Mouse (Mus musculus) heart, embryonic 12.5 days (tissue): ENCODE results near the gene Ssna1. TPM values are rescaled to one million over a fixed set of nuclear protein-coding genes. Genes with fewer than 3 reads are reported as not detected.
A peak's percentile ranks its signal among the peaks of the same experiment; 100 is the strongest.
"Not testable (repeated sequence)": the region's sequence is repeated elsewhere in the genome, so short reads cannot be mapped to it uniquely, and the experiment has no call there.

Source experiments
- ATAC-seq: fragments of 200-750 bp; cut with Nextera tagmentation; 2 replicates; pipeline ENCODE4 v1.8.0; 2017; ENCODE audit warnings: moderate TSS enrichment, moderate library complexity; ENCODE audit not compliant: insufficient number of reproducible peaks, low FRiP score
- H3K27ac ChIP-seq: fragments of 300-500 bp; sonication (generic); 2 replicates; pipeline ENCODE4 v1.5.1; 2016; ENCODE audit warnings: mild to moderate bottlenecking, moderate library complexity; ENCODE audit not compliant: poor library complexity, severe bottlenecking
- H3K27me3 ChIP-seq: fragments of 300-500 bp; sonication (generic); replicated peaks from 2 replicates; pipeline ENCODE4 v1.6.1; 2016; ENCODE audit warnings: mild to moderate bottlenecking, moderate library complexity
- H3K36me3 ChIP-seq: fragments of 300-500 bp; sonication (generic); 2 replicates; pipeline ENCODE4 v1.6.1; 2016; ENCODE audit warnings: mild to moderate bottlenecking, moderate library complexity
- H3K4me1 ChIP-seq: fragments of 300-500 bp; sonication (generic); replicated peaks from 2 replicates; pipeline ENCODE4 v1.6.1; 2016; ENCODE audit warnings: mild to moderate bottlenecking
- H3K4me2 ChIP-seq: fragments of 300-500 bp; sonication (generic); 2 replicates; pipeline ENCODE4 v1.6.1; 2016; ENCODE audit warnings: mild to moderate bottlenecking, moderate library complexity
- H3K4me3 ChIP-seq: fragments of 300-500 bp; sonication (generic); 2 replicates; pipeline ENCODE4 v1.5.1; 2016; ENCODE audit warnings: mild to moderate bottlenecking
- H3K9ac ChIP-seq: fragments of 300-500 bp; sonication (generic); 2 replicates; pipeline ENCODE4 v1.6.1; 2016; ENCODE audit warnings: mild to moderate bottlenecking, moderate library complexity
- H3K9me3 ChIP-seq: fragments of 300-500 bp; sonication (generic); replicated peaks from 2 replicates; pipeline ENCODE4 v1.6.1; 2016; ENCODE audit warnings: mild to moderate bottlenecking, moderate library complexity
- WGBS: fragments of 180-500 bp; shearing (Covaris S2); methylation state at CpG from one replicate; pipeline ENCODE4 v1.1.7; 2016; 5-methylcytosine and 5-hydroxymethylcytosine counted together
- polyA plus RNA-seq: library from polyadenylated mRNA; unstranded; fragments of >200 nt; fragmentation: Nextera tagmentation; extraction: Ambion mirVana; gene quantifications from 2 replicates; pipeline ENCODE4 v1.2.1, GENCODE M21; 2016

Gene Ssna1
- polyA plus RNA-seq, 1 experiment from 2014 or later: 133 TPM

DNA sequence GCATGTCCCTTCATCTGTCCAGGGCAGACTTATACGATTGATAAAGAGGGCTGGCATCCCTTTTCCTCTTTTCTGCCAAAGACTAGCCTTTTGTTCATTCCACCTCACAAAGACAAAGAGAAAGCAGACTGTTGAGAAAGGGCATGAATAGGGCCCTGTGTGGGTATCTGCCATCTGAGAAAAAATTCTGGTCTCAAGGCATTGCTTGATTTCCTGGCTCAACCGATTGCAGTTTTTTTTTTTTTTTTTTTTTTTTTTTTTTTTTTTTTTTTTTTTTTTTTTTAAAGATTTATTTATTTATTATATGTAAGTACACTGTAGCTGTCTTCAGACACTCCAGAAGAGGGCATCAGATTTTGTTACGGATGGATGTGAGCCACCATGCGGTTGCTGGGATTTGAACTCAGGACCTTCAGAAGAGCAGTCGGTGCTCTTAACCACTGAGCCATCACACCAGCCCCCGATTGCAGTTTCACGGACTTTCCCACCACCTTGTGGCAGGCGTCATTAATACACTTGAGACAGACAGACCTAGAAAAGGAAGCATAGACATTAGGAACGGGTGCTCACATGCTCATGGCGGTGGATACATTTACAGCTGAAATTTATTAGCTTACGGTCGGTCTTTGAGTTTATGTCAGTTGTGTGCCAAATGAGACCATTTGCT lies 15.7 kb downstream of the Ssna1 start:
- H3K9ac ChIP-seq: peak overlapping the region; percentile 91
- peaks cover 12% of the 10 kb centered on the region for H3K36me3 ChIP-seq
- peak overlapping the region; percentile 99 for H3K4me2 ChIP-seq
- not testable (repeated sequence) for ATAC-seq, H3K9me3 ChIP-seq, H3K27me3 ChIP-seq, H3K27ac ChIP-seq
- 57% methylated on average over 12 of the region's 12 CpGs for WGBS
- peak overlapping the region; percentile 71 for H3K4me3 ChIP-seq
- H3K4me1 ChIP-seq: peaks cover 17% of the 10 kb centered on the region

DNA sequence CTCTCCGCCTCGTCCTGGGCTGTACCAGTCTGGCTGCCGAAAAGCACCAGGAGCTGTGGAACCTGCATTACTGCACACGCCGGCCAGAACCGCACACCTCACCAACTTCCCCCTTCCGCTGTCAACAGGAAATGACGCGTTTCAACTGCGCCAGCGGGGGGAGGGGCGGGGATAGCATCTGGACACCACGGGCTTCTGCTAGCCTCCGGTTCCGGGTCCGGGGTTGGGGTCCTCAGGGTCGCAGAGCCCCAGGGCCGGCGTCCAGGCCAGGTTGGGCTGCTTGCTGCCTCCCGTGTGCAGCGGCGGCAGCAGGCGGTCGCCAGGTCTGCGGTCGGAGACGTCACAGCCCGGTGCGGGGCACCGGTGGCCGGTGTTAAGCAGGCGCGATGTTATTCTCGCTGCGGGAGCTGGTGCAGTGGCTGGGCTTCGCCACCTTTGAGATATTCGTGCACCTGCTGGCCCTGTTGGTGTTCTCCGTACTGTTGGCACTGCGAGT lies 16.9 kb downstream of the Ssna1 start, which contains the start of gene Tmem203:
Gene Tmem203, plus strand, starts transcription at position 156 of the 496 bp plus-strand sequence.
- Histone ChIP-seq H3K9ac (peak within 1 kb of the TSS; percentile 91), H3K4me2 (peak within 1 kb of the TSS; percentile 99), H3K4me3 (peak within 1 kb of the TSS; percentile 71), H3K27me3 (no peaks in the 10 kb centered on the region), H3K4me1 (peaks cover 17% of the 10 kb centered on the region), H3K9me3 (no peaks in the 10 kb centered on the region), H3K27ac (peak within 1 kb of the TSS; percentile 55), H3K36me3 (peaks cover 25% of the 10 kb centered on the region)
- under 1% methylated on average over 39 of the region's 39 CpGs for WGBS
- peak; percentile 89 for ATAC-seq

DNA sequence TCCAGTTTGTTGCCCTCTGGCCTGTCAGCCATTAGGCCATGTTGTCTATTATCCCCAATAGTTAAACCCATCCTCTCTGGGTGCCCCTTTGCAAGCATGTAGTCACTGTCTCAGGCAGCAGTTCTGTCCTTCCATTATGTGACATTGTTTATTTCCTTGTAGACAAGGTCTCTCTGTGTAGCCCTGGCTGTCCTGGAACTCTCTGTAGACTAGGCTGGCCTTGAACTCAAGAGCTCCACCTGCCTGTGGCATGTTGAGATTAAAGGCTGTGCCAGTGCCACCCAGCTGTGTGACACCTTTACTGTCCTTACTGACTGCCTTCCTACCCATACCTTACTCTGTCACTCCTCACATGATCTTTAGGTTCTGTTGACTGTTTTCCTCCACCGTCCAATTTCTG lies 19.9 kb downstream of the Ssna1 start:
- no peak for ATAC-seq
- Histone ChIP-seq H3K27ac (no peak overlapping the region), H3K4me1 (peaks cover 17% of the 10 kb centered on the region), H3K36me3 (peaks cover 54% of the 10 kb centered on the region), H3K9ac (no peak overlapping the region), H3K4me3 (no peak overlapping the region), H3K27me3 (no peaks in the 10 kb centered on the region), H3K4me2 (no peak overlapping the region), H3K9me3 (no peaks in the 10 kb centered on the region)
- 78% methylated on average over 1 of the region's 1 CpGs for WGBS

DNA sequence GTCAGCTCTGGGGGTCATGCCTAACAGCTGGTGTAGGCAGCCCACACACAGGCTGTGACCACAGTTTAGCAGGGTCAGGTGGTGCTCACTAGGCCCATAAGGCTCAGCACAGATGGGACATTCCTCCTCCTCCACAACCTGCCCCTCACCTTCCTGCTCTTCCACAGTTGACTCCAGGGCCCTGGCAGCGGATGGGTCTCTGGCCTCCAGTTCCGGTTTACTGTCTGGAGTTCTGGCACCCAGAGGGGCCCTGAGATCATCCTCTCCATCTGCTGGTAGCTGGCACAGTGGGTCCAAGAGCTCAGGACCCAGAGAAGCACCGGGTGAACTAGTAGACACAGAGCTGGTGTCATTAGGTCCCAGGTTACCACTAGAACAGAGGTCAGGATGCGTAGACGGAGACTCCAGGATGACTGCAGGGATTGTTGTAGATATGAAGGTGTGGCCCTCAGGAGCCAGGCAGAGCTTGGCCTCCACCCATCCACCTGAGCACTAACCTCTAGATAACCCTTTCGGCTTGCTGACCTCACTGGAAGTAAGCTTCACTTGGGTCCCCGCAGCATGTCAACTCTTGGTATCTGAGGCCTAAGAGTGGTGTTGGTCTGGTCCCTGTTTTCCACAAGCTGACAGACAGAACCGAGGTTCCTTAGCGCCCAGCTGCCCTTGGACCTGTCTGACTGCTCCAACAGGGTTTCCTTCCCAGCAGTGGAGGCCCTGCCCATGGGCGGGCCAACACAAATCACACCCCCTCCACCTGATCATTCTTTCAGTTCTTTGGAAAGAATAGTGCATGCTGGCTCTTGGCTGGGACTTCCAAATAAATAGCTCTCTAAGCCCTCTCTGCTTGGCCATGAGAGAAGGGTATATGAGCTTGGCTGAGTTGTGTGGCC lies 25.8 kb downstream of the Ssna1 start, which contains the start of gene AL732309.1:
Gene AL732309.1, minus strand, starts transcription at position 681 of the 890 bp plus-strand sequence.
- H3K9me3 ChIP-seq: no peaks in the 10 kb centered on the region
- H3K36me3 ChIP-seq: peaks cover 54% of the 10 kb centered on the region
- WGBS: 88% methylated on average over 10 of the region's 10 CpGs
- no peak within 1 kb of the TSS for H3K4me2 ChIP-seq
- H3K27ac ChIP-seq: no peak within 1 kb of the TSS
- H3K27me3 ChIP-seq: peaks cover 25% of the 10 kb centered on the region
- no peak within 1 kb of the TSS for H3K4me3 ChIP-seq
- peaks cover 14% of the 10 kb centered on the region for H3K4me1 ChIP-seq
- no peak for ATAC-seq
- no peak within 1 kb of the TSS for H3K9ac ChIP-seq

DNA sequence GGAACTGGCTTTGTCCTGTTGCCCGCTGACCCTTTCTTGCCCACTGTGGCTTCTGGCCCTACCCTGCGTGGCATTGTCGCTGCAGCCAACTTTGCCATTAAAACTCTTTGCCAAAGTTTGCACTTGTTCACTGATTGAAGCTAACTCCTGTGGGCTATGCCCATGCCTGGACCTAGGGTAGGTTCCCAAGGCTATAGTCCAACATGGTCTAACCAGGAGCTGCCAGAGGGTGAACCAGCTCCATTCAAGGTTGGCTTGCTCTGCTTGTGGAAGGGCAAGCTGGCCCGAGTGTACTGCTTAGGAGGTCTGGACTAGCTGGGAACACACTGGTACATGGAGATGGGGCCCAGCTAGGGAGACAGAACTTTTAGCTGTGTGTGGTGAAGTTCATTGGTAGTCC lies 28.1 kb downstream of the Ssna1 start:
- WGBS: 85% methylated on average over 4 of the region's 4 CpGs
- peaks cover 36% of the 10 kb centered on the region for H3K27me3 ChIP-seq
- peaks cover 25% of the 10 kb centered on the region for H3K4me1 ChIP-seq
- no peak overlapping the region for H3K4me2 ChIP-seq
- no peaks in the 10 kb centered on the region for H3K9me3 ChIP-seq
- H3K9ac ChIP-seq: no peak overlapping the region
- H3K36me3 ChIP-seq: peaks cover 31% of the 10 kb centered on the region
- no peak overlapping the region for H3K27ac ChIP-seq
- no peak overlapping the region for H3K4me3 ChIP-seq
- ATAC-seq: no peak

DNA sequence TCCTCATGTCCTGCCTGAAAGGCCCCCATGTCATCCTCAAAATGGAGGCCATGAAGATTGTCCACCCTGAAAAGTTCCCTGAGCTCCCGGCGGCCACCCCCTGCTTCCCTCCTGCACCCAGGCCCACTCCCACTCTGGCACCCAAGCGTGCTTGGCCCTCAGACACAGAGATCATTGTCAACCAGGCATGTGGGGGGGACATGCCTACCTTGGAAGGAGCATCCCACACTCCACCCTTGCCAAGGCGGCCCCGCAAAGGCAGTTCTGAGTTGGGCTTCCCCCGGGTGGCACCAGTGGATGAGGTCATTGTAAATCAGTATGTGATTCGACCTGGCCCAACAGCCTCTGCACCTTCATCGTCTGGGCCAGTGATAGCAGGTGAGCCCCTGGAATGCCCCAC lies 28.9 kb downstream of the Ssna1 start:
- H3K4me2 ChIP-seq: no peak overlapping the region
- ATAC-seq: no peak

DNA sequence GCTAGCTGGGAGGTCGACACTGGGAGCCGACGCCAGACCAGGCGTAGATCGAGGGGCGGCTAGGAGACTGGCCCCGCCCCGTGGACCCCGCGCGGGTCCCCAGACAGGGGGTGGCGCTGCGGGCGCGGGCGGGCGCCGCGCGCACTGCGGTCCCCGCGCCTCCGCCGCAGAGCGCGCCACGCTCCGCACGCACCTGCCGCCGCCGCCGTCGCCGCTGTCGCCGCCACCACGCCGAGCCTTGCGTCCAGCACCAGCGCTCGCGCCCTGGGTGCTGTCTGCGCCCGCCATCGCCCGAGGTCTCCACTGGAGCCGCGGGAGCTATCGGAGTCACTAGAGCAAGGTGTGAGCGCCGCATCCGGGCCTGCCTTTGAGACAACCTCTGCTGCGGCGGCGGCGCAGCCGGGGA lies 30.1 kb downstream of the Ssna1 start, which contains the start of the genes Rnf208 and Cysrt1:
Gene Rnf208, plus strand, starts transcription at position 155 of the 406 bp plus-strand sequence.
Gene Cysrt1, minus strand, starts transcription at position 352 of the 406 bp plus-strand sequence.
- H3K36me3 ChIP-seq: 0 out of 2 replicates have a peak, but pooled peaks cover 12% of the 10 kb centered on the region
- H3K4me1 ChIP-seq: peaks cover 25% of the 10 kb centered on the region
- no peaks in the 10 kb centered on the region for H3K9me3 ChIP-seq
- peak within 1 kb of the TSS; percentile 95 for H3K4me2 ChIP-seq
- no peak within 1 kb of the TSS for H3K27ac ChIP-seq
- H3K9ac ChIP-seq: peak within 1 kb of the TSS; percentile 66
- ATAC-seq: no peak
- WGBS: under 1% methylated on average over 59 of the region's 59 CpGs
- peak within 1 kb of the TSS; percentile 60 for H3K4me3 ChIP-seq
- peaks cover 41% of the 10 kb centered on the region for H3K27me3 ChIP-seq

More for the DNA sequence above, 28.9 kb downstream of the Ssna1 start:
- Histone ChIP-seq H3K9ac (no peak overlapping the region), H3K27me3 (peaks cover 41% of the 10 kb centered on the region), H3K36me3 (peaks cover 23% of the 10 kb centered on the region), H3K4me3 (no peak overlapping the region), H3K27ac (no peak overlapping the region), H3K9me3 (no peaks in the 10 kb centered on the region), H3K4me1 (peaks cover 25% of the 10 kb centered on the region)
- WGBS: 75% methylated on average over 8 of the region's 8 CpGs

DNA sequence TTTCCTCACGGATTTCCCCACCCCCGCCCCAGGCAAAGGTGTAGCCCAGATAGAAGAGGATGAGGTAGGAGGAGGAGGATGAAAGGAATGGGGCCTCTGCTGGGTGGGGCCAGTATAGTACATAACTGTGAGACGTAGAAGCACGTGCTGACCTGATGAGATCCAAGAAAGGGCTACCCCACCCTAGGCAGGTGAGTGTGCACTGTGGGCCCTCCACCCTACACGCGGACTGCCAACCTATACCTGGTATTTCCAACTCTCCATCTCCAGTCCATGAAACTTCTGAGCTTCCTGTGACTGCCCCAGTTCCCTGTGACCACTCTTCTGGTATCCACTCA lies 30.8 kb downstream of the Ssna1 start:
- Histone ChIP-seq H3K27ac (no peak overlapping the region), H3K4me2 (peak overlapping the region; percentile 95), H3K9ac (no peak overlapping the region), H3K4me3 (peak overlapping the region; percentile 60), H3K36me3 (0 out of 2 replicates have a peak, but pooled peaks cover 12% of the 10 kb centered on the region), H3K4me1 (peaks cover 25% of the 10 kb centered on the region), H3K9me3 (no peaks in the 10 kb centered on the region), H3K27me3 (peaks cover 41% of the 10 kb centered on the region)
- 22% methylated on average over 6 of the region's 6 CpGs for WGBS
- ATAC-seq: no peak

DNA sequence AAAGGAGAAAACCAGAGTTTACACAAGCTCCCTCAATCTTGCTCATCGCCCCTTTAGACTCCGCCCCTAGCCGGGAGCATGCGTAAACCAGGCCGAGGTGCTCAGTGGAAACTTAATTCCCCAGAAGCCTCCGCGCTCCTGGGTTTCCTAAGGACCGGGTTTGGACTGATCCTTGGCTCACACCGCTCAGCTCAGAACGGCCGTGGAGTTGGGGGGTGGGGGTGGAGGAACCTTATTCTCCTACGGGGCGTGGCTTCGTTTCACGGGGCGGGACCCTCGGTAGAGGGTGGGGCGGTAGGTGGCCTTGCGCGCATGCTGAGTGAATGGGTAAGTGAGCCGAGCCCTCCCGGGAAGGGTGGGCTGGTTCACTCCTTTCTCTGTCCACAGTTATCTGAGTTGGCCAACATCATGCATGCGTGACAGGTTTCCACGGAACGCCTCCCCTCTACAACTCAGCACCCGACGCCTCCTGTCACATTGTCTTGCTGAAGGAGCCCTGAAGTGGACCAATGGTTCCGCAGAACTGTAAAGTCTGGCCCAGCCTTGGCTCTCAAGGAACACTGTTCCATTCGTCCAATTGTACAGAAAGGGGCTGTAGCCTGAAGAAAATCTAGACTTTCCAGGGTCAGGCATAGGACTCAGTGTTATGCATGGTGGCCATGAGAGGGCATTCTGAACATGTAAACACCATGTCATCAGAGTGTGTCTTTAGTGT lies 31.4 kb downstream of the Ssna1 start:
- Histone ChIP-seq H3K9me3 (no peaks in the 10 kb centered on the region), H3K9ac (peak overlapping the region; percentile 15; the same call in 1 of the 2 replicates), H3K4me3 (peak overlapping the region; percentile 60), H3K36me3 (0 out of 2 replicates have a peak, but pooled peaks cover 7% of the 10 kb centered on the region), H3K27me3 (peaks cover 46% of the 10 kb centered on the region), H3K4me2 (peak overlapping the region; percentile 95), H3K4me1 (peaks cover 25% of the 10 kb centered on the region), H3K27ac (no peak overlapping the region)
- WGBS: 1% methylated on average over 29 of the region's 29 CpGs
- ATAC-seq: peak; percentile 66

DNA sequence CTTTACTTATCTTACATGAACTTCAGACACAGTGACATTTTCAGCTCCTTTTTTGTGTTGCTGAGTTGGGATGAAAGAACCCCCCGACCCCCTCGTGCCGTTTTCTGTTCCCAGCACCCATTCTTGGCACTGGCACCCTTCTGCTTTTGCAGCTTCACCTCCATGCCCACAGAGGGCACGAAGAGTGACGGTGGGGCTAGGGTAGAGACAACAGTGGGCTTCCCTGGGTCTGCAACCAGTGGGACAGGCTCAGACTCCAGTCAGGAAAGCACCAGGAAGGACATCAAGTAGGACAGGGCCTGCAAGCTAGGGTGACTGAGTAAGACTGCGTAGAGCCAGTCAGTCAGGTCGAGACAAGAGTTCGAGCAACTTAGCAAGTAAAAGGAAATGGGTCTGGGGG lies 31.9 kb downstream of the Ssna1 start:
- H3K36me3 ChIP-seq: 0 out of 2 replicates have a peak, but pooled peaks cover 2% of the 10 kb centered on the region
- peaks cover 25% of the 10 kb centered on the region for H3K4me1 ChIP-seq
- peak overlapping the region; percentile 60 for H3K4me3 ChIP-seq
- peaks cover 50% of the 10 kb centered on the region for H3K27me3 ChIP-seq
- H3K27ac ChIP-seq: no peak overlapping the region
- H3K9me3 ChIP-seq: no peaks in the 10 kb centered on the region
- peak overlapping the region; percentile 15; the same call in 1 of the 2 replicates for H3K9ac ChIP-seq
- WGBS: 54% methylated on average over 8 of the region's 8 CpGs
- H3K4me2 ChIP-seq: peak overlapping the region; percentile 95
- no peak for ATAC-seq
